Mouse (Mus musculus) embryonic facial prominence, embryonic 10.5 days (tissue): ENCODE results near the gene Pik3ap1. TPM values are rescaled to one million over a fixed set of nuclear protein-coding genes. Genes with fewer than 3 reads are reported as not detected.

ENCODE experiments used
- DNase-seq: peaks from one replicate; pipeline ENCODE4 v3.0.0-alpha.2; 2017; ENCODE audit warnings: low spot score
- H3K27ac ChIP-seq: fragments of 300-500 bp; sonication (generic); replicated peaks from 2 replicates; pipeline ENCODE4 v1.5.1; 2016; ENCODE audit warnings: mild to moderate bottlenecking
- H3K27me3 ChIP-seq: fragments of 300-500 bp; sonication (generic); replicated peaks from 2 replicates; pipeline ENCODE4 v1.6.1; 2016; ENCODE audit warnings: low read depth, mild to moderate bottlenecking; ENCODE audit not compliant: poor library complexity, severe bottlenecking
- H3K36me3 ChIP-seq: fragments of 300-500 bp; sonication (generic); replicated peaks from 2 replicates; pipeline ENCODE4 v1.6.1; 2016; ENCODE audit warnings: mild to moderate bottlenecking, moderate library complexity
- H3K4me1 ChIP-seq: fragments of 300-500 bp; sonication (generic); 2 replicates; pipeline ENCODE4 v1.6.1; 2016
- H3K4me3 ChIP-seq: fragments of 300-500 bp; sonication (generic); 2 replicates; pipeline ENCODE4 v1.5.1; 2016; ENCODE audit warnings: mild to moderate bottlenecking, moderate library complexity
- H3K9me3 ChIP-seq: fragments of 300-500 bp; sonication (generic); 2 replicates; pipeline ENCODE4 v1.6.1; 2016; ENCODE audit warnings: mild to moderate bottlenecking
- WGBS: fragments of 180-500 bp; shearing (Covaris S2); methylation state at CpG from one replicate; pipeline ENCODE4 v1.1.7; 2016; 5-methylcytosine and 5-hydroxymethylcytosine counted together
- polyA plus RNA-seq: library from polyadenylated mRNA; unstranded; fragments of >200 nt; fragmentation: Nextera tagmentation; extraction: Ambion mirVana; gene quantifications from 2 replicates; pipeline ENCODE4 v1.2.1, GENCODE M21; 2016

Gene Pik3ap1
- polyA plus RNA-seq, 1 experiment from 2014 or later: 3.0 TPM

DNA sequence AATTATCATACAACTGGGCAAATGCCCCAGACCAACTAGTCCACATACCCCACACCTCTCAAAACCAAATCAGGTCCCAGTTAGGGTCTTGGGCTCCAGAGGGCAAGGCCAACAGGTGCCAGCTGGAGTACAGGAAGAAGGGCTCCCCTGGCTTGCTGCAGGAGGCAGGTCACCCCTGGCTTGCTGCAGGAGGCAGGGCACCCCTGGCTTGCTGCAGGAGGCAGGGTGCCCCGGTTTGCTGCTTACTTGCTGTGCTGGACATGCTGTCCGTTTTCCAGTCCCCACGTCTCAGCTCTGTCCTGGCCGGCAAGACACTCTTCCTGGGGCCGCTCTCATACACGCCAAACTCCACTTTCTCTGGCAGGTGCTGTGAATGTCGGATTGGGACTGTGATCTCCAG is 97.7 kb downstream of the Pik3ap1 start:
- 85% methylated on average over 7 of the region's 7 CpGs for WGBS
- no peak for DNase-seq
- no peaks in the 10 kb centered on the region for H3K36me3 ChIP-seq
- H3K27me3 ChIP-seq: peaks cover 12% of the 10 kb centered on the region; the same call in 1 of the 2 replicates
- no peaks in the 10 kb centered on the region for H3K9me3 ChIP-seq
- H3K4me3 ChIP-seq: no peak overlapping the region
- H3K27ac ChIP-seq: no peak overlapping the region
- H3K4me1 ChIP-seq: peaks cover 20% of the 10 kb centered on the region

DNA sequence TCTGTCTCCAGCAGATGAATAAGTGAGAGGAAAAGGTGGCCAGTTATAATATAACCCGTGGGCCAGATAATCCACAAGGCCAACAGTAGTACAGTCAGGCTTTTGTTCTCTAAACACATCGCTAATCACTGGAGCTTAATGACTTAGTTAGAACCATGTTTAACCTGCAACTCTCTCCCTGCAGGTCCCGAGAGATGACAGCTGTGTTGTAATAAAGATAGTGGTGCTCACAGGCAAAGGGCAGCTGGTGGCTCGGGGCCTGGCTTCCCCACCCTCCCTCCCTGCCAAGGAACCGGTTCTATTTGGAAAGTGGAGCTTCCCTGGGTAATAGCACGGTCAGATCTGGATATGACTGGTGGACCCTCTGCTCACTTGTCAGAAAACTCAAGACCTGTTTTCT is 100.4 kb downstream of the Pik3ap1 start:
- peaks cover 20% of the 10 kb centered on the region for H3K4me1 ChIP-seq
- H3K9me3 ChIP-seq: no peaks in the 10 kb centered on the region
- no peaks in the 10 kb centered on the region for H3K36me3 ChIP-seq
- H3K27me3 ChIP-seq: peaks cover 7% of the 10 kb centered on the region; the same call in 1 of the 2 replicates
- 53% methylated on average over 6 of the region's 6 CpGs for WGBS
- DNase-seq: no peak
- H3K27ac ChIP-seq: no peak overlapping the region
- no peak overlapping the region for H3K4me3 ChIP-seq

DNA sequence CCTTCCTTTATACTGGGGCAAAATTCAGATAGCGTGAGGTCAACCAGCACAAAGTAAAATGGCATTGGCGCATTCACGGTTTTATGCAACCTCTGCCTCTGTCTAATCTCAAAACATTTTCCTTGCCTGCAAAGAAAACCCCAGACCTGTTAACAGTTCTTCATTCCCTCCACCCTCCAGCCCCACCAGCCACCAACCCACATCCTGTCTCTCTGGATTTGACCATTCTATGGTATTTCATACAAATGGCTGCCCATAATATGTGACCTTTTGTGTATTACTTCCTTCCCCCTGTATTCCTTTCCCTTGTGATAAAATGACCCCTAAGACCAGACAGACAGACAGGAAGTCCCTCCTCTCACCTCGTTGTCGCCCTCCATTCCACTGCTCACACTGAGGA is 102.2 kb downstream of the Pik3ap1 start:
- H3K36me3 ChIP-seq: no peaks in the 10 kb centered on the region
- no peaks in the 10 kb centered on the region for H3K9me3 ChIP-seq
- H3K4me1 ChIP-seq: peaks cover 11% of the 10 kb centered on the region
- no peak overlapping the region for H3K4me3 ChIP-seq
- no peak for DNase-seq
- peaks cover 7% of the 10 kb centered on the region; the same call in 1 of the 2 replicates for H3K27me3 ChIP-seq
- 82% methylated on average over 5 of the region's 5 CpGs for WGBS
- no peak overlapping the region for H3K27ac ChIP-seq

DNA sequence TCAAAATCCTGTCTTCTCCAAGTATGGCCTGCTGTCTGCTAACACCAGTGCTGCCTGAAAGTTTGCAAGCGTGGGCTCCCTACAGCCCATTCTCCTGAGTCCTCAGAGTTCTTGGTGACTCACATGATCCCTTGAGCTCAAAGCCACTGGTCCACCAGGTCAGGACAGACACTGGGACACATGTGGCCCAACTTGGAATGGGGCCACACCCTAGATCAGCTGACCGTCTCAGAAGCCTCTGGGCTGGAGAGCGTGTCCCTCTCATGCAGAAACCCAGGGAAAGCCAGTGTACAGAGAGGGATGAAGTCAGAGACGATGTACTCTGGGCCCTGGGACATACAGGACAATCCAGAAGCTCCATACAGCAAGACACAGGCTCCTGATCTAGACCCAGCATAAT is 102.7 kb downstream of the Pik3ap1 start:
- no peaks in the 10 kb centered on the region for H3K9me3 ChIP-seq
- no peaks in the 10 kb centered on the region for H3K36me3 ChIP-seq
- H3K27ac ChIP-seq: no peak overlapping the region
- DNase-seq: no peak
- H3K27me3 ChIP-seq: peaks cover 2% of the 10 kb centered on the region; the same call in 1 of the 2 replicates
- WGBS: 85% methylated on average over 4 of the region's 4 CpGs
- peaks cover 11% of the 10 kb centered on the region for H3K4me1 ChIP-seq
- no peak overlapping the region for H3K4me3 ChIP-seq

DNA sequence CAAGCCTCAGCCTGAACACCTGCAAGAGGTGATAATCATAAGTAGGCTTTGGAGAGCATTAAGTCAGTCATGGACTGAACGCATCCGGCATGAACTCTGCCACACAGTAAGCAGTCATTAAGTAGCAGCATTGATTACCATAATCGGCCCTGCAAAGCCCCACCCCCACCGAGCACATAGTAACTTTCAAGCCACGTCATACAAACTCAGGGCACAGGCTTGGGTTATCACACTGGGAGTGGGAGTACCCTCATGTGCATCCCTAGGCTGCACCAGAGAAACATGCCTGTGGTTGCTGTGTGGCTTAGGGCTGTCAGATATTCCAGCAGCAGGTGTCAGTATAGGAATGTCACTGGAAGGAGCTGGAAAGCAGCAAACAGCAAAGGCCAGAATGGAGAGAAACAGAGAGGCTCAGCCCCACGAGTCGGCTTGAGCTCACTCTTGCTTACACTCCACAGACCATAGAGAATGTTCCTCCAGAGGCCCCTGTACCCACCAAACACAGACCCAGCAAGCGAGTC is 105.1 kb downstream of the Pik3ap1 start:
- no peak overlapping the region for H3K27ac ChIP-seq
- no peak for DNase-seq
- no peak overlapping the region for H3K4me3 ChIP-seq
- H3K4me1 ChIP-seq: peaks cover 9% of the 10 kb centered on the region
- no peaks in the 10 kb centered on the region for H3K9me3 ChIP-seq
- H3K27me3 ChIP-seq: no peaks in the 10 kb centered on the region
- no peaks in the 10 kb centered on the region for H3K36me3 ChIP-seq
- WGBS: 76% methylated on average over 8 of the region's 8 CpGs

DNA sequence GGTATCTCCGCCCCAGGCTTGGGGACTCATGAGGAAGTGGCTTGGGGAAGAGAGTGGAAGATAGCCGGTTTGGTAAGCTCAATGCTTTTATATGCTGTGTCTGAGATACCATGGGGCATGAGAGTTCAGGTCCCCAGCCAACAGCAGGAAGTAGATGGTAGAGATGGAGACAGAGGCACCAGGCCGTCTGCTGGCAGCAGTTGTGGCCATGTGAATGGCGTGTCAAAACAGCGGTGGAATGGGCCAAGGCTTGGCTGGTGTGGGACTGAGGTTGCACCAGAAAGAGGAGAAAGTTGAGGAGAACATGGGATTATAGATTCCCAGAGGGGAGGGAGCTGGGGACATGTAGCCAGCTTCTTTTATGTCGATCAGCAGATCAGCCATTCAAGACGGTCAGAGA is 106.3 kb downstream of the Pik3ap1 start:
- Histone ChIP-seq H3K36me3 (no peaks in the 10 kb centered on the region), H3K4me3 (no peak overlapping the region), H3K27me3 (no peaks in the 10 kb centered on the region), H3K9me3 (no peaks in the 10 kb centered on the region), H3K4me1 (no peaks in the 10 kb centered on the region; the same call in 1 of the 2 replicates), H3K27ac (no peak overlapping the region)
- 88% methylated on average over 7 of the region's 7 CpGs for WGBS
- DNase-seq: no peak

DNA sequence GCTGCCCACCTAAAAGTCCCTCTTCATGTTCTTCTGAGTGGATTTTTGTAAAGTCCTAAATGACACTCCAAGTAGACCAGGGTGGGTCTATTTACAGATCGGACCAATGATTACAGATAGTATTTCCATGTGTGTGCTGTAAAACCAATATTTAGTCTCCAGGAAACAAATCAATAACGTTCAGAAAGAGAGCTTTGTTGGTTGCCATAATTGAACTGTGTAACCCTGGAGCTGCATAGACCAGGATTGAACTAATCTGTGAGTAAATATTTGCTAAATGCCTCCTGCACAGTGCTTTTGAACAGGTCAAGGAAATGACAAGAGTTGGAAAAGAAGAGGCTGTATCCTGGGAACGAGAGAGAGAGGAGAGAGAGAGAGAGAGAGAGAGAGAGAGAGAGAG is 109.3 kb downstream of the Pik3ap1 start:
- Histone ChIP-seq H3K27me3 (no peaks in the 10 kb centered on the region), H3K36me3 (no peaks in the 10 kb centered on the region), H3K4me3 (no peak overlapping the region), H3K27ac (no peak overlapping the region), H3K9me3 (no peaks in the 10 kb centered on the region), H3K4me1 (no peaks in the 10 kb centered on the region)
- 71% methylated on average over 3 of the region's 3 CpGs for WGBS
- DNase-seq: no peak

DNA sequence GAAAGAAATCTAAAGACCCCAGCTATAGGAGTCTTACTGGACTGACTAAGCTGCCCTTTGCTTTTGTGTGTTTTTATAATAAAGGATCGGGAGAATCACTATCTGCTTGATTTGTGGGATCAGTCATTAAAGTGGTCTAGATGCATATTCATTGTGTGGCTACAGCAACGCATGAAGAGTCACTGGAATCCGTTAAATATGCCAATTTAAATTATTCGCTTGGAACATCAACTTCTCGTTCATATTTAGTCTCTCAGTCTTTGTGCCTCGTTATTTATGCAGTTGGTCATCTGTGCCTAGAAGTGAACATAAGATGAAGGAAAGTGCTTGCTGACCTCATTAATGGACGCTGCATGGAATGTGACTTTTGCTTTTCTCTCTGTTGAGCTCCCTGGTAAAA is 114.0 kb downstream of the Pik3ap1 start:
- Histone ChIP-seq H3K4me1 (no peaks in the 10 kb centered on the region), H3K27ac (no peak overlapping the region), H3K4me3 (no peak overlapping the region), H3K27me3 (no peaks in the 10 kb centered on the region), H3K9me3 (no peaks in the 10 kb centered on the region), H3K36me3 (no peaks in the 10 kb centered on the region)
- 84% methylated on average over 7 of the region's 7 CpGs for WGBS
- no peak for DNase-seq

DNA sequence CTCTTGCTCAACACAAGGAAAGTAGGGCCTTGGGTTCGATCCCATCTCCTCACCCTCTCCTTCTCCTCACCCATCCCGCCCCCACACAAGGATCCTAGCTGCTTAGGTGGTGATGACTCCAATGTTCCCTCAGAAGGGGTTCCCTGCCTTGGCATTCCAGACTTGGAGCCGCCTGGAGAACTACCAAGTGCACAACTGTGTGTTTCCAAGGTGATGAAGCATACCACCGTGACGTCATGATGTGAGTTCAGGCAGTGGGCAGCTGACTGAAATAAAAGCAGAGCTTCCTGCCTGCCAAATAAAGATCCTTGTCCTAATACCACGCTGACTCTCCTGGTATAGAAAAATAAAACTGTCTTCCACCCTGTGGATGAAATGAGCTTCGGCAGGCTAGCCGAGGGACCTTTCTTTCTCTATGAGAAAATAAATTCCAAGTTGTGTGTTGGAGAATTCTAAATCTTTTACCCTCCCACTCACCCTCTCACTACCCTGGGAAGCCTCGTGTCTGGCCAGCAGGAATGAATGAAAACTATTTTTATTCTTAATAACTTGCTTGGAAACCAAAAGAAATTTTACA is 114.7 kb downstream of the Pik3ap1 start:
- Histone ChIP-seq H3K4me3 (no peak overlapping the region), H3K4me1 (no peaks in the 10 kb centered on the region), H3K27ac (no peak overlapping the region), H3K9me3 (no peaks in the 10 kb centered on the region), H3K27me3 (no peaks in the 10 kb centered on the region), H3K36me3 (no peaks in the 10 kb centered on the region)
- DNase-seq: peak; percentile 23
- WGBS: 72% methylated on average over 9 of the region's 9 CpGs

DNA sequence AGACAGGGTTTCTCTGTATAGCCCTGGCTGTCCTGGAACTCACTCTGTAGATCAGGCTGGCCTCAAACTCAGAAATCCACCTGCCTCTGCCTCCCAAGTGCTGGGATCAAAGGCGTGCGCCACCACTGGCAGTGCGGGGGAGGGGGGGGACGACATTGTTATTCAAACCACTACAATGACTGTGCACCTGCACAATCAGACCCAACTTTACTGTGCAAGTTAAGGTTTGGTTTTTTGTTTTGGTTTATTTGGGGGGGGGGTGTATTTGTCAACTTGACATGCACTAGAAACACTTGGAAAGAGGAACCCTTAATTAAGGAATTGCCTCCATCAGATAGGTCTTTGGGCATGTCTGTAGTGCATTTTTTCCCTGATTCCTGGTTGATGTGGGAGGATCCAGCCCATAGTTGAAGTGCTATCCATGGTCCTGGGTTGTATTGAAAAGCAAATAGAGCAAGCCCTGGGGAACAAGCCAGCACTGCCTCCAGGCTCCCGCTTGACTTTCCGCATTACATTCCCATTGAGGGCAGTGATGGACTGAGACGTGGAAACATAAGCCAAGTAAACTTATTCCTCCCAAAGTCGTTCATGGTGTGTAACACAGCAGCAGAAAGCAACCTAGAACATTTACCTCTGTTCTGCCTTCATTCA is 118.5 kb downstream of the Pik3ap1 start:
- DNase-seq: no peak
- H3K27me3 ChIP-seq: no peaks in the 10 kb centered on the region
- no peak overlapping the region for H3K4me3 ChIP-seq
- H3K4me1 ChIP-seq: peaks cover 21% of the 10 kb centered on the region
- H3K36me3 ChIP-seq: no peaks in the 10 kb centered on the region; the same call in 1 of the 2 replicates
- WGBS: 61% methylated on average over 8 of the region's 8 CpGs
- no peak overlapping the region for H3K27ac ChIP-seq
- no peaks in the 10 kb centered on the region for H3K9me3 ChIP-seq

DNA sequence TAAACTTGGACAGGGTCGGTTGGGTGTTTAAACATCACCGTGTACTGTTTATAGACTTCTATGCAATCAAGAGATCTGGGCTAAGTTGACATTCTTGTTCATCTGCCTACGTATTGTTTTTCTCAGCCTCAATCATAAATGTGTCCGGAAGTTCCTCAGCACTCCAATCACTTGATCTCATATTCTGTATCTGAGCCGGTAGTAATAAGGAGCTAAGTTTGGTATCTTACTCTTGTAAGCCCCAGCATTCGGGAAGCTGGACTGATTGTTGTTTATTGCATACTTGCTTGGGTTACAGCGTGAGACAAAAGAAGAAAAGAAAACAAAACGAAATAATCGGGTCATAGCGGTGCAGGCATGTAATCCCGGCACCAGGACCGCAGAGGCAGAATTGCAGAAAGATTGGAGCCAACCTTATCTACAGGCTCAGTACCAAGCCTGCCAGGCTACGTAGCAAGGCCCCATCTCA is 120.5 kb downstream of the Pik3ap1 start:
- WGBS: 43% methylated on average over 13 of the region's 13 CpGs
- no peaks in the 10 kb centered on the region for H3K27me3 ChIP-seq
- peaks cover 30% of the 10 kb centered on the region for H3K4me1 ChIP-seq

DNA sequence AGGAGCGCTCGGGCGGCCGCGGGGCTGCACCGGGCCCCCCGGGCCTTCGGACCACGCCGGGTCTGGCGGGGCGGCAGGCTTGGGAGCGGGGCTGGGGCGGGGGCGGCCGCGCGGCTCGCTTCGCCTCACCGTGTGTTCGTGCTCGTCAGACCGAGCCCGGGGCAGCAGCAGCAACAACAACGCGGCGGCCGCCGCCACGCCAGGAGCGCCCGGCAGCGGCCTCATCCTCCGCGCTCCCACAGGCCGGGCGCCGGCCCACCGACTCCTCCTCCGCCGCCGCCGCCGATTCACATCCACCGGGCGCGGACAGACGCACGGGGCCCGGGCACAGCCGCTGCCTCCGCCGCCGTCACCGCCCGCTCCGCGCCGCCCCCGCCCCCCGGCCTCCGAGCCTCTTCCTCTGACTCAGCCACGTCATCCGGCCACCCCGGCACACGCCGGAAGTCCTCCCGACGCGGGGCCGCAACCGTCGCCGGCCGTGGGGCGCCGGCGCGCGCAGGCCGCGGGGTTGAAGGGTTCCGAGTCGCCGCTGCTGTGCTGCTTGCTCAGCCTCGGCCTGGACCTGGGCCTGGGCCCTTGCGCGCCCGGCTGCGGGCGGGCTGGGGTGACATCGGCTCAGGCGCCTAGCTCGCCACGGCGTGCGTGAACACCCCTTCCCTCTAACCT is 121.1 kb downstream of the Pik3ap1 start, which contains the start of gene Tm9sf3:
Gene Tm9sf3 (minus strand): TSS at position 368 of the 666 bp plus-strand sequence.
- under 1% methylated on average over 97 of the region's 98 CpGs for WGBS
- H3K4me1 ChIP-seq: peaks cover 30% of the 10 kb centered on the region
- no peaks in the 10 kb centered on the region; the same call in 1 of the 2 replicates for H3K36me3 ChIP-seq
- DNase-seq: peak; percentile 91
- no peaks in the 10 kb centered on the region for H3K9me3 ChIP-seq
- H3K27ac ChIP-seq: peak within 1 kb of the TSS; percentile 98
- H3K4me3 ChIP-seq: peak within 1 kb of the TSS; percentile 93
- no peaks in the 10 kb centered on the region for H3K27me3 ChIP-seq

More for the DNA sequence above, 120.5 kb downstream of the Pik3ap1 start:
- H3K36me3 ChIP-seq: no peaks in the 10 kb centered on the region; the same call in 1 of the 2 replicates
- peak overlapping the region; percentile 98 for H3K27ac ChIP-seq
- peak overlapping the region; percentile 93 for H3K4me3 ChIP-seq
- no peak for DNase-seq
- no peaks in the 10 kb centered on the region for H3K9me3 ChIP-seq
